Mouse (Mus musculus): ENCODE measurements around the gene Jazf1. TPM values are rescaled to one million over a fixed set of nuclear protein-coding genes. Genes with fewer than 3 reads are reported as not detected.

Jazf1 gene
- polyA plus RNA-seq, 1 experiment from 2014 or later = 5.4 TPM

- H3K36me3 ChIP-seq (ENCODE audit: control insufficient read depth, insufficient read depth, low read length) = no peaks in the 10 kb centered on the region
- H3K9ac ChIP-seq (ENCODE audit: low read depth, low read length) = no peak overlapping the region
- H3K4me1 ChIP-seq (ENCODE audit: control insufficient read depth, insufficient read depth, low read length) = peaks cover 17% of the 10 kb centered on the region
- H3K4me3 ChIP-seq (ENCODE audit: low read length) = no peak overlapping the region
- H3K27me3 ChIP-seq (replicated peaks; ENCODE audit: control insufficient read depth, insufficient read depth, low read length) = no peaks in the 10 kb centered on the region
- no peaks in the 10 kb centered on the region for H3K9me3 ChIP-seq (ENCODE audit: control insufficient read depth, low read length)
- no peak overlapping the region for H3K4me2 ChIP-seq (ENCODE audit: low read depth, low read length)
- H3K27ac ChIP-seq (ENCODE audit: low read length) = no peak overlapping the region
- WGBS = 35% methylated on average over 6 of the region's 6 CpGs
- no peak; the same call in 1 of the 2 replicates for ATAC-seq
Measured at GRCm38 (mm10) chr6:52963430-52963732, 105.0 kb downstream of the Jazf1 start.

- peak overlapping the region; percentile 65 for H3K27ac ChIP-seq (ENCODE audit: low read length)
- H3K36me3 ChIP-seq (ENCODE audit: control insufficient read depth, insufficient read depth, low read length) = no peaks in the 10 kb centered on the region
- 44% methylated on average over 4 of the region's 4 CpGs for WGBS
- no peaks in the 10 kb centered on the region for H3K9me3 ChIP-seq (ENCODE audit: control insufficient read depth, low read length)
- H3K9ac ChIP-seq (ENCODE audit: low read depth, low read length) = no peak overlapping the region
- H3K4me3 ChIP-seq (ENCODE audit: low read length) = no peak overlapping the region
- peaks cover 17% of the 10 kb centered on the region for H3K4me1 ChIP-seq (ENCODE audit: control insufficient read depth, insufficient read depth, low read length)
- H3K4me2 ChIP-seq (ENCODE audit: low read depth, low read length) = no peak overlapping the region
- peak; percentile 61 for ATAC-seq
- H3K27me3 ChIP-seq (replicated peaks; ENCODE audit: control insufficient read depth, insufficient read depth, low read length) = no peaks in the 10 kb centered on the region
Measured at GRCm38 (mm10) chr6:52962600-52963429, 105.6 kb downstream of the Jazf1 start.

GRCm38 (mm10) chr6:52961660-52962490 lies 106.6 kb downstream of the Jazf1 start:
- WGBS = 58% methylated on average over 6 of the region's 6 CpGs
- no peaks in the 10 kb centered on the region for H3K36me3 ChIP-seq (ENCODE audit: control insufficient read depth, insufficient read depth, low read length)
- H3K9me3 ChIP-seq (ENCODE audit: control insufficient read depth, low read length) = no peaks in the 10 kb centered on the region
- H3K27me3 ChIP-seq (replicated peaks; ENCODE audit: control insufficient read depth, insufficient read depth, low read length) = no peaks in the 10 kb centered on the region
- H3K27ac ChIP-seq (ENCODE audit: low read length) = no peak overlapping the region; the same call in 1 of the 2 replicates
- H3K9ac ChIP-seq (ENCODE audit: low read depth, low read length) = no peak overlapping the region
- peaks cover 13% of the 10 kb centered on the region; the same call in 1 of the 2 replicates for H3K4me1 ChIP-seq (ENCODE audit: control insufficient read depth, insufficient read depth, low read length)
- no peak overlapping the region for H3K4me2 ChIP-seq (ENCODE audit: low read depth, low read length)
- H3K4me3 ChIP-seq (ENCODE audit: low read length) = no peak overlapping the region
- peak; percentile 39; the same call in 1 of the 2 replicates for ATAC-seq

GRCm38 (mm10) chr6:52957730-52958129 lies 110.7 kb downstream of the Jazf1 start:
- Histone ChIP-seq H3K36me3 (ENCODE audit: control insufficient read depth, insufficient read depth, low read length) (no peaks in the 10 kb centered on the region), H3K4me3 (ENCODE audit: low read length) (no peak overlapping the region), H3K4me2 (ENCODE audit: low read depth, low read length) (no peak overlapping the region), H3K27ac (ENCODE audit: low read length) (no peak overlapping the region), H3K9ac (ENCODE audit: low read depth, low read length) (no peak overlapping the region), H3K27me3 (replicated peaks; ENCODE audit: control insufficient read depth, insufficient read depth, low read length) (no peaks in the 10 kb centered on the region), H3K9me3 (ENCODE audit: control insufficient read depth, low read length) (no peaks in the 10 kb centered on the region), H3K4me1 (ENCODE audit: control insufficient read depth, insufficient read depth, low read length) (peaks cover 11% of the 10 kb centered on the region; the same call in 1 of the 2 replicates)
- WGBS = 12% methylated on average over 4 of the region's 4 CpGs
- ATAC-seq = no peak

GRCm38 (mm10) chr6:52956131-52956530 lies 112.3 kb downstream of the Jazf1 start:
- Histone ChIP-seq H3K36me3 (ENCODE audit: control insufficient read depth, insufficient read depth, low read length) (no peaks in the 10 kb centered on the region), H3K4me2 (ENCODE audit: low read depth, low read length) (no peak overlapping the region), H3K4me1 (ENCODE audit: control insufficient read depth, insufficient read depth, low read length) (peaks cover 13% of the 10 kb centered on the region; the same call in 1 of the 2 replicates), H3K9ac (ENCODE audit: low read depth, low read length) (no peak overlapping the region), H3K27me3 (replicated peaks; ENCODE audit: control insufficient read depth, insufficient read depth, low read length) (no peaks in the 10 kb centered on the region), H3K9me3 (ENCODE audit: control insufficient read depth, low read length) (no peaks in the 10 kb centered on the region), H3K27ac (ENCODE audit: low read length) (no peak overlapping the region), H3K4me3 (ENCODE audit: low read length) (no peak overlapping the region)
- 86% methylated on average over 2 of the region's 2 CpGs for WGBS
- no peak for ATAC-seq

GRCm38 (mm10) chr6:52955304-52955703 lies 113.1 kb downstream of the Jazf1 start:
- Histone ChIP-seq H3K4me3 (ENCODE audit: low read length) (no peak overlapping the region), H3K4me2 (ENCODE audit: low read depth, low read length) (no peak overlapping the region), H3K27me3 (replicated peaks; ENCODE audit: control insufficient read depth, insufficient read depth, low read length) (no peaks in the 10 kb centered on the region), H3K36me3 (ENCODE audit: control insufficient read depth, insufficient read depth, low read length) (no peaks in the 10 kb centered on the region), H3K4me1 (ENCODE audit: control insufficient read depth, insufficient read depth, low read length) (peaks cover 13% of the 10 kb centered on the region; the same call in 1 of the 2 replicates), H3K27ac (ENCODE audit: low read length) (peak overlapping the region; percentile 36; the same call in 1 of the 2 replicates), H3K9ac (ENCODE audit: low read depth, low read length) (no peak overlapping the region), H3K9me3 (ENCODE audit: control insufficient read depth, low read length) (no peaks in the 10 kb centered on the region)
- 64% methylated on average over 2 of the region's 2 CpGs for WGBS
- peak; percentile 53; the same call in 1 of the 2 replicates for ATAC-seq

GRCm38 (mm10) chr6:52954861-52955260 lies 113.6 kb downstream of the Jazf1 start:
- Histone ChIP-seq H3K9me3 (ENCODE audit: control insufficient read depth, low read length) (no peaks in the 10 kb centered on the region), H3K36me3 (ENCODE audit: control insufficient read depth, insufficient read depth, low read length) (no peaks in the 10 kb centered on the region), H3K9ac (ENCODE audit: low read depth, low read length) (no peak overlapping the region), H3K27ac (ENCODE audit: low read length) (peak overlapping the region; percentile 36), H3K4me1 (ENCODE audit: control insufficient read depth, insufficient read depth, low read length) (peaks cover 13% of the 10 kb centered on the region; the same call in 1 of the 2 replicates), H3K4me3 (ENCODE audit: low read length) (no peak overlapping the region), H3K4me2 (ENCODE audit: low read depth, low read length) (no peak overlapping the region), H3K27me3 (replicated peaks; ENCODE audit: control insufficient read depth, insufficient read depth, low read length) (no peaks in the 10 kb centered on the region)
- 84% methylated on average over 3 of the region's 3 CpGs for WGBS
- no peak for ATAC-seq

GRCm38 (mm10) chr6:52954441-52954840 lies 114.0 kb downstream of the Jazf1 start:
- Histone ChIP-seq H3K9me3 (ENCODE audit: control insufficient read depth, low read length) (no peaks in the 10 kb centered on the region), H3K4me3 (ENCODE audit: low read length) (no peak overlapping the region), H3K4me1 (ENCODE audit: control insufficient read depth, insufficient read depth, low read length) (peaks cover 13% of the 10 kb centered on the region; the same call in 1 of the 2 replicates), H3K27me3 (replicated peaks; ENCODE audit: control insufficient read depth, insufficient read depth, low read length) (no peaks in the 10 kb centered on the region), H3K36me3 (ENCODE audit: control insufficient read depth, insufficient read depth, low read length) (no peaks in the 10 kb centered on the region), H3K4me2 (ENCODE audit: low read depth, low read length) (no peak overlapping the region), H3K9ac (ENCODE audit: low read depth, low read length) (no peak overlapping the region), H3K27ac (ENCODE audit: low read length) (peak overlapping the region; percentile 36)
- whole genome bisulfite sequencing = 52% methylated on average over 9 of the region's 9 CpGs
- ATAC-seq = no peak

- Histone ChIP-seq H3K9ac (ENCODE audit: low read depth, low read length) (no peak overlapping the region), H3K27me3 (replicated peaks; ENCODE audit: control insufficient read depth, insufficient read depth, low read length) (no peaks in the 10 kb centered on the region), H3K4me2 (ENCODE audit: low read depth, low read length) (no peak overlapping the region), H3K9me3 (ENCODE audit: control insufficient read depth, low read length) (no peaks in the 10 kb centered on the region), H3K36me3 (ENCODE audit: control insufficient read depth, insufficient read depth, low read length) (no peaks in the 10 kb centered on the region), H3K4me3 (ENCODE audit: low read length) (no peak overlapping the region), H3K4me1 (ENCODE audit: control insufficient read depth, insufficient read depth, low read length) (peaks cover 13% of the 10 kb centered on the region; the same call in 1 of the 2 replicates), H3K27ac (ENCODE audit: low read length) (no peak overlapping the region)
- no peak for ATAC-seq
- WGBS = 53% methylated on average over 8 of the region's 8 CpGs
Measured at GRCm38 (mm10) chr6:52952526-52952900, 115.9 kb downstream of the Jazf1 start.
